Mouse (Mus musculus) frontal cortex, postnatal 10 days (tissue): ENCODE results near the gene Tmc2.

ENCODE experiments used
- DNase-seq, 2 experiments: peaks; one replicate each; pipeline ENCODE4 v3.0.0; 2022; ENCODE audit warnings: low spot score in 2 of 2, mixed read lengths in 1 of 2

Gene Tmc2

DNA sequence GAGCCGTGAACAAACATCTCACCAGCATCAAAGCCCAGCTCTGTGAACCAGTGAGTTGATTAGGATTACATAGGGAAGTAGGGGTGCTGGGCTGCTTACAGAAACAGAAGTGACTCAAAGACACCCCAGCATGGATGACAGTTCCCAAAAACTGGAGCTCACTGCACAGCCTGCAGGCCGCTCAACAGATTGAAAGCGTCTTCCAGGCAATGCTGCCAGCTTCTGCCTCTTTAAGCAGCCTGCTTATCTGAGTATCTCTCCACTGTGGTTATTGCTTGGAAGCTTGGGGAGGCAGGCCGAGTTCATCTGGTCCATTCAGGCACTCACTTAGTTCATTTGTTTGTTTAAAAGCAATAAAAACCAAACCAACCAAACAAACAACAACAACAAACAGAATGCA is 61.8 kb downstream of the Tmc2 start:
- no peak for DNase-seq

DNA sequence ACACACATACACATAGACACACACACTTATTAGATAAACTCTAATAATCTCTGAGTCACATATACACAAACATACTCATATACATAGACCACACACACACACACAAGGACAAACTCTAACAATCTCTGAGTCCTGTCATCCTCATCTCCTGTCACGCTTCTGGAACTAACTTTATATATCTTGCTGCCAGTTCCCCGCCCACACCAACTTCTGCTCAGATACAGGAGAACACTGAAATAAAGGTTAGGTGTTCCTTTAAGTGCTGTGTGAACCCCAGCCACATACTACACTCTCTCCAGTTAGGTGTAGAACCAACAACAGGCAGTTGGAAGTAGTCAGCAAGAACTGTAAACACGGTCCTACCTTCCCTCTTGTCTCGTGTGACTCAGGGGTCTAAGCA is 65.8 kb downstream of the Tmc2 start:
- DNase-seq: no peak

DNA sequence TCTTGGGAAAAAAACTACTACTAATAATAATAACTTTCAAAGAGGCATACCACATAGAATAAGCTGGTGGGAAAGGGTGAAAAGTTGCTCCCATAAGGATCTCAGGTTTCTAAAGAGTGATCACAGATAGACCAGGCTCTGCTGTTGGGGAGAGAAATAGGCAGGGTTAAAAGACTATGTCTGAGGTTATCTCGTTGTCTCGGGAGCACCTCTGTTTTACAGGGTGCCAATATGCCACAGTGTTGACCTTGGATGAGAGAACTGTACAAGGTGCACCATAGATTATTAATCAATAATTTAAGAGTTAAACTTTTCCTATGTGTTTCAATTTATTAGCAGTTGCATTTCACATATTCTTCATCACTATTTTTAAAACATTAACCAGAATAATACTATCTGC is 66.9 kb downstream of the Tmc2 start:
- no peak for DNase-seq

DNA sequence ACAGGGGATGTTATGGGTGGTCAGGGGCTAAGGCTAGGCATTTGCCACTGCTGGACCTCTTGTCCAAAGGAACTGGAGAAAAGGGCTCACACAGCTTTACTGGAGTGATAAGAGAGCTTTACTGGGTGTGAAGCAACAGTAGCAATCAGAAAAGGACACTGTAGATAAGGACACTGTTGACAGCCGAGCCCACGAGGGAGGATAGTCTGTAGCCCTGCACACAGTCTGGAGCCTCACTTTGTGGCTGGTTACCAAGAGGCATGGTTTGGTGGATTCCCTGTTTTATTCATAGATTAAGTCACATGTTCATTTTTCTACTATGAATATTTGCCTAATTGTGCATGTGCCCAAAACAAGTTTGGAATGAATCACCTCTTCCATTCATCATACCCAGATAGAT is 67.4 kb downstream of the Tmc2 start:
- DNase-seq: no peak

DNA sequence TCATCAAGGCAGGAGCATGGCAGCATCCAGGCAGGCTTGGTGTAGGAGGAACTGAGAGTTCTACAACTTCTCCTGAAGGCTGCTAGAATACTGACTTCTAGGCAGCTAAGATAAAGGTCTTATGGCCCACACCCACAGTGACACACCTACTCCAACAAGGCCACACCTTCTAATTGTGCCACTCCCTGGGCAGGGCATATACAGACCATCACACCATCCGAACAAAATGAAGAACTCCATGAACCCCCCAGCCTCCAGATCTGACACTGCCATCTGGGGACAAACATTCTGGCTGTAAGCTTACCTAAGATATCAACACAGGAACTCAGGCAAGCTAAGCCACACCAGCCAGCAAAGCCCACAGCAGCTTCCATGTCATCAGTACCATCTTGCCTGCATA is 70.5 kb downstream of the Tmc2 start:
- no peak for DNase-seq

DNA sequence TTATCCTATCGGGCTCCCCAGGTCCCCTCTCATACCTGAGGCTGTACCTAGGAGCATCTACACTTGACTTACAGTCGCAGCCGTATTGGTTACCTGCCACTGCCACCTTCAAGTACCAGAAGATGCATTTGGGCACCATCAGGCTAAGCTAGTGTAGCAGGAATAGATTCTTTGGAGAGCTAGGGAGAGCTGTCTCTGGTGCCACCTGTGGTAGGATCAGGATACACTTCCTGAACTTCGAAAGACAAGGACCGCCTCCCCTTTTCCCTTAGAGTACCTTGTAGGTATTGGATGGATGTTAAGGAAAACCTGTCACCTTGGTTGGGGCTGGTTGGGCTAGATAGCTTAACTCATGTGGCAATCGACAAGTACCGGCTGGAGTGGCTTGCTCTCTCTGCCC is 73.1 kb downstream of the Tmc2 start:
- no peak for DNase-seq

DNA sequence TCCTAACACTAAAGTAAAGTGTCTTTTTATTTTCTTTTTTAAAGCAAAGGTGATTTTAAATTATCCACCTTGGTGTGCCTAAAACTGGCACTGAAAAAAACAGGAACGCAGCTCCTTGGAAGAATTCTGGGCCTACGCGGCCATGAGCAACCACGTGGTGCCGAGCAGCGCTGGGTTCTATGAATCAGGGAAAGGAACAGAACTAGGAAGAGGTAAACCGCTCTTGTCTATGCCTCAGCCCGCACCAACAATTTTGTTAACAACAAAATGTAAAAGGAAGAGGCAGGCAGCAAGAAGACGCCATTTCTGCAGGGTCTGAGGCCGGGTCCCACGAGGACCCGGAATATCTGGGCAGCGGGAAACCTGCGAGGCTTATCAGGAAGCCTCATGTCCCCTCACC is 78.7 kb downstream of the Tmc2 start:
- no peak for DNase-seq

DNA sequence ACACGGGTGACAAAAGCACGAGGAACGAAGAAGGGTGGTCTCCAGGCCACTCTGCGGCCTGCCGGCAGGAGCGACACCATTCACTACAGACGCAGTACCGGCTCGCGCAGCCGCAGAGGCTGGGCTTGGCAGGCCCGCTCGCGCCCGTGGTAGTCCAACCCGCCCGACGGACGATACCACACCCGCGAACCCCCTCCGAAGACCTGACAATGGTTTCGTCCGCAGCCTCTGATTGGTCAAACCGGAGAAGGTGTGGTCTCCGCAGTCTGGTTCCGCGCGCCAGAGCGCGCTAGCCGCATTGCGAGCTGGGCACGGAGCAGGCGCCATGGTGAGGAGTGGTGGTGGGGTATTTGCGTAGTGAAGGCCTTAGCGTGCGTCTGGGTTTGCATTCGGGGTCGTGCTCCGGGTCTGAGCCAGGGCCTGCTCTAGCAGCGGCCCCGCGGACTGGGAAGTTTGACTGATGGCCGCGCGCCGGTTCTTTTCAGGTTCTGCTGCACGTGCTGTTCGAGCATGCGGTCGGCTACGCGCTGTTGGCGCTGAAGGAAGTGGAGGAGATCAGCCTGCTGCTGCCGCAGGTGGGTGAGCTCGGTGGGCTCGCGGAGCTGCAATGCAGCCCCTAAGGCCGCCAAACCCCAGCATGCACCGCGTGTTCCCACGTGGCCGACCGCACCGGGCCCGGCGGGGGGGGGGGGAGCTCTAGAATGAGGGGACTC is 79.3 kb downstream of the Tmc2 start, which contains the start of gene Nop56:
Gene Nop56, plus strand, starts transcription at position 282 of the 713 bp plus-strand sequence.
- DNase-seq: peak; percentile 97 to 99

DNA sequence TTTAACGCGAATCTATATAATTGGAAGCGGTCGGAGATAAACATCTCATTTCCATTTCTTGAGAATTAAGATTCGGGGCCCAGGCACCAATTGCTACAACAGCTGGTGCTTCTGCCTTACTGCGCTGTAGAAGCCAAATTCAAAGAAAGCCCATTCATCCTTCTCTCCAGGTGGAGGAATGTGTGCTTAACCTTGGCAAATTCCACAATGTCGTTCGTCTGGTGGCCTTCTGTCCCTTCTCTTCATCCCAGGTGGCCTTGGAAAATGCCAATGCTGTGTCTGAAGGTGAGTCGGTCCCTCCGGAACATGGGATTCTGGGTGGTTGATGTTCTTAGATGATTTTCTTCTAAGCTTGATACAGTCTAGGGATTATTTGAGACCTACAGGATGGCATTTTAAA is 79.9 kb downstream of the Tmc2 start:
- no peak for DNase-seq

DNA sequence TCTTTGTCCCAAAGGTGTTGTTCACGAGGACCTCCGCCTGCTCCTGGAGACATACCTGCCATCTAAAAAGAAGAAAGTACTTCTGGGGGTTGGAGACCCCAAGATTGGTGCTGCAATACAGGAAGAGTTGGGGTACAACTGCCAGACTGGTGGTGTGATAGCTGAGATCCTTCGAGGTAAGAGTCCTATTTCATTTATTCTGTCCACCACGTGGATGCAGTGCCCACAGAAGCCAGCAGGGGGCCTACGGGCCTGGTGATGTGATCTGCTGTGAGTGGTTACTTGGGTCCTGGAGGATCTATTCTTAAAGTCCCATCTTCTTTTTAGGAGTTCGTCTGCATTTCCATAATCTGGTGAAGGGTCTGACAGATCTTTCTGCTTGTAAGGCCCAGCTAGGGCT is 80.7 kb downstream of the Tmc2 start:
- DNase-seq: no peak

DNA sequence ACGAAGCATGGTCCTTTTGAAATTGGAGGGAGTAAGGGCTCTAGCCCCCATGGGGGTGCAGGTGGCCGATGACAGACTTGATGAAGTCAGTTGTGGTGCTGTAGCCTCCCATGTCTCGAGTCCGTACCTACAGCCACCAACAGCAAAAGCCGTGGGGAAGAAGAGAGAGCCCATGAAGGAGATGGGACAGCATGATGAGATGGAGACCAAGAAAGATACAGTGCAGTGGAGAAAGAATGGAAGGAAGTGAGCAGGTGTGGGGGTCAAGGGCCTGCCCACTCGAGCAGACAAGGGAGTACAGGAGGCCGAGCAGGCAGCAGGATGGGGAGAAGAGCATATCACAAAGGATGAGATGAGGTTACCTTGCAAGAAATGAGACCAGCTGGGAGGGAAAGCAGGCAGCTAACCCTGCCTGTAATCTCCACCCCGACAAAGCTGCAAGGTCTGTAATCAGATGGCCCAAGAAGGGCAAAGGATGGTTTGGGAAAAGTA is 84.7 kb downstream of the Tmc2 start:
- no peak for DNase-seq

DNA sequence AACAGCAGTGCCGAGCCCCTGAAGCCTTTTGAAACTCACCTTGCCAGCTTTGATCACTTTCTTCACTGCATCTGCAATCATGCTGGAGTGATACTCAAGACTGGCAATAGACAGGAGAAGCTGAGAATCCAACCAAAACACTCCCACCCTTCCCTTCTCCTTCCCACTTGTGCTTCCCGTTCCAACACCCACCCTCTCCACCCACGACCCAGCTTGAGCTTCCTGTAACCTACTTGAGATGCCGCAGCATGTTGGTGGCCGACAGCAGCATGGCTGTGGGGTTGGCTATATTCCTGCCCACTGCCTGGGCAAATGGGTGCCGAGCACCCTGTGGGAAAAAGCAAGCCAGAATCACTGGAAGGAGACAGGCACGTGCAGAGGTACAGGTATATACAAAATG is 85.2 kb downstream of the Tmc2 start:
- DNase-seq: no peak

DNA sequence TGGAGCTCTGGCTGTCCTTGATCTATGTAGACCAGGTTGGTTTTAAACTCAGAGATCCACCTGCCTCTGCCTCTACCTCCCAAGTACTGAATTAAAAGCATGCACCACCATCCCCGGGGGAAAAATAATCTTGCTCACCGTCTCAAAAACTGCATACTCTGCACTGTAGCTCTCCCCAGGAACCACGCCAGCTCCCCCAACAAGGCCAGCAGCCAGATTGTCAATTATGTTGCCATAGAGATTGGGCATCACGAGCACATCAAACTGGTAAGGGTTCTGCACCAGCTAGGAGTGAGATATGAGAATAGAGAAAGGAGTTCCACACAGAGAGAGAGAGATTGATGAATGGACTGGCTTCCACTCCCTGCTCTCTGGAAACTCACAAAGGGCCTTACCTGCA is 85.8 kb downstream of the Tmc2 start:
- no peak for DNase-seq

DNA sequence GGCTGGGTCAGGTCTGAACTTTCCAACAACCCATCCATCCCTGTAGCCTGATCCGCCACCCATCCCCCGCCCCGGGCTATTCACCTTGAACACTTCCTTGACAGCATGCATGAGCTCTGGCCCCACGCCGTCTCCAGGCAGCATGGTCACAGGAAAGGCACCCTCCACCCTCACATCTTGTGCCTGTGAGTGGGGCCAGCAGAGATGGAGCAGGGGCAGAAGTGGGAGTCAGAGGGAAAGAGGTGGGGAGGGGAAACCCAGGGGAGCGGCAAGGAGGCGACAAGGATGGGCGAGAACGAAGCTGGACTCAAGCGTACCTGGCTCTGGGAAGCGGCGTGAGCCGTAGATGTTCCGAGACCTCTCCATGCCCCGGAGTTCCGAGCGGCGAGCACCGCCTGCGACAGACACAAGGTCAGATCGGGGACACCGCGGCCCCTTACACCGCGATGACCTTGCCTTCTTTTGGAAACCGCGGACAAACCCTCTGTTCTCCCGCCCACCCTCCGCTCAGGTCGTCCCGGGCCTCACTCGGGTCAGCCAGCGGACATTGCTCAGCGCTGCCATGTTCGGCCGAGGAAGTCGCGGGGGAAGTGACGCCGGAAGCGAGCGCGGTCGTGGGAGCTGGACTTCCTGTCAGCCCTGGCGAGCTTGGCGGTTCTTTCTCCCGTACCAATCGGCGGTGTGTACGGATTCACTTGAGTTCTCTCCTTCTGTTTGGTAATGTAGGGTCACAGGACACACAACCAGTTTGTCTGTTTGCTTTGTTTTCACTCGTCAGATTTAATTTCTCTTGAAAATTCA is 89.1 kb downstream of the Tmc2 start, which contains the start of gene Idh3b:
Gene Idh3b, minus strand, starts transcription at position 694 of the 801 bp plus-strand sequence.
- DNase-seq: peak; percentile 72 to 88

DNA sequence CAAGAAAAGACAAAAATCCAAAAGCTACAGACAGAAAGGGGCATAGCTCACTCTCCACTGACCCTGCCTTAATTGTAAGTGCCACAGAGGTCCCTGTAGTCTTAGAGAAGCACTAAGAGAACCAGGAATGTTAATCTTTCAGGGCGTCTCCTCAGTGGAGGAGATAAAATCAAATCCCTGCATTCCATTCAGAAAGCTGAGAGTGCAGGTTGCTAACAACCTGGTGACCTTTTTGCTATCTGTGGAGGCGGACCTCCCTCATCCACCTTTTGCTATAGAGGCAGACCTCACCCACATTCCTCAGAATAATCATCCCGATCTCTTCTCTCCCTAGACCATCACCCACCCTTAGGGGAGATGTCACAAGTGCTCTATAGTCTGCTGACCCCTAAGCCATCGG is 94.1 kb downstream of the Tmc2 start:
- DNase-seq: no peak

DNA sequence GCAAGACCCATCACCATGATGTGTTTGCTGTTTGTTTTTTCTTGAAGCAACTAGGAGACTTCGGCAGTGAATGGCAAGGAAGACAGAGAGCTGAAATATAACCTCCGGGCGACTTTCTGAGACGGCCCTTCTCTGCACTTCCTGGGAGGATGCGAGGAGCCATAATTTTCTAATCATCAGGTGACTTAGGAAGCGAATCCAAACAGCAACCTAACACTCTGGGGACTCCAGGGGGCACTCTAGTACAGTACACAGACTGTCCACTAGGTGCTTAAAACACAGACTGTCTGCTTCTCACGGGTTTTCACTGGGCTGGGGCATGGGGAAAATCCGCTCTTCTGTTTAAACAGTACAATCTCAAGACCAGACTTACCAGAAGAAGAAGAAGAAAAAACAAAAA is 96.4 kb downstream of the Tmc2 start:
- peak; percentile 59 to 69 for DNase-seq

DNA sequence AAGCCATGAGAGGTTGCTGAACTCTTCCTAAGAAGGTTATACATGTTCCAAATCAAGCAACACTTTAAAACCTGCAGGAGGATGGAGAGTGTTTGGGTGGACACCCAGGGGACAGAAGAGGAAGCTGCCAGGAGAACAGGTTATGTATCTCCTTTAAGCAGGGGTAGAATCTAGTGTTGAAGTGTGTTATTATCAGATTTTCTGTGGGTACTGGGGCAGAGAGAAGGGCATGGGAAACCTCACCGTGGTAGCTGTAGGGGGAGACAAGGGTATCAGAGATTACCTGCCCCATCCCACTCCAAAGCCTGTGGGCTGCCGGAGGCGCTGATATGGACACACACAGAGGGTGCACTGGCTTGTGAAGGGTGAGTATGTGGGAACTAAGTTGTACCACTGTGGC is 98.0 kb downstream of the Tmc2 start:
- no peak for DNase-seq

DNA sequence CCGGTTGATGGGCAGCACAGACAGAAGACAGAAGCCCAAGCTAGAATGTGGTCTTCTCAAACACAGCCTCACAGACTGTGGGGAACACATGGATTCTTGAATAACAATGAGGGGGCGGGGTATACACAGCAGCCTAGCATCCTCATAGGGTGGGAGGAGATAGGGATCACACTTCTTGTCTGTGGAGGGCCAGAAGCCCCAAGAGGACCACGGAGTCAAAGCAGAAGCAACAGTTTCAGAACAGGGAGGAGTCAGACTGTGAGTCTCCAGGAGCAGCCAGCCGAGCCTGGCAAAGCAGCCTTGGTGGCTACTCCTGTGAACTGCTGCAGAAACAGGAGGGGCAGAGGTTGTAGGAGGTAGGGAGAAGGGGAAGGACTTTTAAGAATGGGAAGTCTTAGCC is 98.5 kb downstream of the Tmc2 start:
- no peak for DNase-seq

DNA sequence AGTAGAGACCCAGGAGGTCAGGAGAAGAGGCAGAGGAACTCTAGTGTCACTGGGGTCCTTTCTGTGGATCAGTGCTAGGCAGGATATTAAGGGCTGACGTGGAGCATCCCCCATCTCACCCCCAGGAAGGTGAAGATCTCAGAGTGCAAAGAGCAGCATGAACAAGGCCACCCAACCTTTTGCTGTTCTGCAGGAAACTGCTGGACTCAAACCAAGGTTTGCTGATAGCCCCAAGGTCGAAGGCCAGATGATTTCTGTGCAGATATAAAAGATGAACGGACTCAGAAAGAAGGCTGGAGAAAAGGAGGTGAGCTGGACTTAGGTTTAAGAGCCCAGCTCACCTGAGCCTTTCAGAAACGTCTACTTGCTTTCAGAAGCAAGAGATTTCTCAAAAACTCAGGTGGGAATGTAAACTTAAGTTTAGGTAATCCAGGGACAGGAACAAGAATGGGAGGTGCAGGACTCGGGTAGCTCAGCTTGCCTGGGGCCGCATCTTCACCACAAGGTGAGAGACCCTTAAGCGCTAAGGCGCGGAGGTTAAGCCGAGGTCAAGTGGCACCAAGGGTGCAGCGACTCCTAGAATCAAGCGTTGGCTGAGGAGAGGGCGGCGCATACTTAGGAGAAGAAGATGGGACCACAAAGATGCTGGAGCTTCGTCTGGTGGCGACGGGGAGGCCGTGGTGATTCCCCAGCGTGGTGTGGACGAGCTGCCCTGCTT is 99.4 kb downstream of the Tmc2 start:
- no peak for DNase-seq

DNA sequence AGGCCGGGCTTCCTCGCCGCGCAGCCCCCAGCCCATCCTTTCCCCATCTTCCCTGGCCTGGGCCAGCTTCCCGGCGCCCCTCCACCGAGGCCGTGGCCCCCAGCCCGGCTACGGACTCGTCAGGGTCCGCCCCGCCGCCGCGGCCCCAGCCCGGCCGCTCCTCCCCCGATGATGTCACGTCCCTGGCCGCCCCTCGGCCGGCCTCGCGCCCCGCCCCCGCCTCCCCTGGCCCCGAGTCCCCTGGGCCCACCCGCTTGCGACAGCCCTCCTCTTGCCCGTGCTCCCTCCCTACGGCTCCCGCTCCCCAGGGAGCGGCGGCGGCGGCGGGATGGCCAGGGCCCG is 99.9 kb downstream of the Tmc2 start, which contains the start of gene Ebf4:
Gene Ebf4, plus strand, starts transcription at position 234 of the 342 bp plus-strand sequence.
- peak in 1 of 2 experiments; percentile 50 for DNase-seq

DNA sequence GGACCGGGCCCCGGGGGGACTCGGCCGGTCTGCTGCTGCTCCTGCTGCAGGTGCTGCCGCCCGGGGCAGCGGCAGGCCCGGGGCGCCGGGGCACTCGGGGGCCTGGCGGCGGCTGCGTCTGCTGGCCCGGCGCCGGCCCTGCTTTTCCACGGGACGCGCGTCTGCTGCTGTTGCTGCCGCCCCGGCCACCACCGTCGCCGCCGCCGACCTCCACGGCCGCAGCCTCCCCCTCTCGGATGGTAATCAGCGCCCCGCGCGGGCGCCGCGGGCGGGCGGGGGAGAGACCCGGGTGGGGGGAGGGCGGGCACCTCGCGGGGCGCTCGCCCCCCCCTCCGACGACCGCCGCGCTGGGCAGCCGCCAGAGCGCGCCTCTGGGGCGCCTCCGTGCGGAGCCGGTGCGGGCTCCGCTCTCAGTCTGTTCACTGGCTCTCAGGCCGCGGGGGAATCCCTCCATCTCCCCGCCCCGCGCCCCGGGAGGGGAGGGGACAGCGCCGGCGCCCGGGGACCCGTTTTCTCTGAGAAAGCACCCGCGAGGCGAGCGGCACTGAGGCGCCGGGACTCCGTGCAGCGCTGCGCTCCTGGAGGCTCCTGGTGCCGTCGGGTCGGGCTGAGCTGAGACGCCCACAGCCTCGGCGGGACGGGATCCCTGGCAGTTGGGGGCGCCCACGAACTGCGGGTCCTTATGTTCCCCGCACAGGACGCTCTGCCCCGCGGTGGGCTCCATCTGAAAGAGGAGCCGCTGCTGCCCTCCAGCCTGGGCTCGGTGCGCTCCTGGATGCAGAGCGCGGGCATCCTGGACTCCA is 100.5 kb downstream of the Tmc2 start:
- DNase-seq: peak in 1 of 2 experiments; percentile 63
